Mouse (Mus musculus): Measurements from ENCODE around the gene Tm7sf2. TPM values are rescaled to one million over a fixed set of nuclear protein-coding genes. Genes with fewer than 3 reads are reported as not detected.

Gene Tm7sf2
- polyA plus RNA-seq (2014; fragmentation: Illumina TruSeq; extraction: RNeasy Lipid Tissue Mini Kit (QIAGEN cat#74804); ENCODE audit: low read depth, low replicate concordance), result 2.7 TPM

DNA sequence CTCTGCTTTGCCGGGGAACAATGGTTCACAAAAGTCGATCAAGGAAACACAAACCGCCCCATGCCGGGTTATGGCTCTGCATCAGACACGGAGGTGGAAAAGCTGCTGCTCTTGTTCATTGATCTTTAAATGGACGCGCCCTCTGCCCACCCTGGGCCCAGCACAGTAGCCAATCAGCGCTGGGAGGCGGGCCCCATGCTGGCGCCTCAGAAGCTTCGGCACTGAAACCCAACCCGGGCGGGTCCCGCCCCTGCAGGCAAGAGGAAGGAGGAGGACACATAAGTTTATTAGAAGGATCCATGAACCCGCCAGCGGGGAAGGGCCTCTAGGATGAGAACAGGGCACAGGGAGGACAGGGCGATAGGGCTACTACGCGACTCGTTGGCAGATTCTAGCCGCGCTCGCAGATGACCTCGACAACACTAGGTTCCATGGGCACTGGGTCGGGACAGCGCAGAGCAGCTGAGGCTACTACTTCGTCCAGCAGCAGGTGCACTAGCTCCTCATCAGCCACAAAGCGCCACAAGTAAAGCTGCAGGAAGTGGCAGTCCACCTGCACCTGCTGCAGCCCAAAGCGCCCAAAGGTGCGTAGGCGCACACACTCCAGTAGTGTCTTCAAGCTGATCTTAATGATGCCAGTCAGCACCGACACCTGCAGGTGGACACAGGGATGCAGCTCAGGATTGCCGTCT is at the start of gene Tm7sf2:
Gene Tm7sf2 (minus strand): TSS at position 650 of the 692 bp plus-strand sequence.

GRCm38 (mm10) chr19:6105586-6105985 is 37.4 kb upstream of the Tm7sf2 start, which contains the start of gene Naaladl1:
Gene Naaladl1 (plus strand): TSS chr19:6105782.

DNA sequence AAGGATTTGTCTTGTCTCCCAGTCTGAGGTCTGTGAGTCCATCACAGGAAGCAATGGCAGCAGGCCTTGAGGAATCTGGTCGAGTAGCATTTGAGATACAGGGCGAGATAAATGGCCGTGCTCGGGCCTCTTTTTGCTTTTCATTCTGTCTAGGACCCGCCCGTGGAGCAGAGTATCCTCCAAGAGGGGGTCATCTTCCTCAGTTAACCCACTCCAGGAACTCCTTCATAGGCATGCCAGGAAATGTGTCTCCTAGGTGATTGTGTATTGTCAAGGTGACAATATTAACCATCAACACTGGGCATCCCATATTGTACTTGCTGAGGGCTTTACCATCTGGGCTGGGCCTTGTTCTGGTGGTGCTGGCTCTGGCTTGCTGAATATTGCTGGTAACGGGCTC is 25.9 kb upstream of the Tm7sf2 start, which contains the start of gene AC131692.1:
Gene AC131692.1 (plus strand): TSS at position 301 of the 400 bp plus-strand sequence.

DNA sequence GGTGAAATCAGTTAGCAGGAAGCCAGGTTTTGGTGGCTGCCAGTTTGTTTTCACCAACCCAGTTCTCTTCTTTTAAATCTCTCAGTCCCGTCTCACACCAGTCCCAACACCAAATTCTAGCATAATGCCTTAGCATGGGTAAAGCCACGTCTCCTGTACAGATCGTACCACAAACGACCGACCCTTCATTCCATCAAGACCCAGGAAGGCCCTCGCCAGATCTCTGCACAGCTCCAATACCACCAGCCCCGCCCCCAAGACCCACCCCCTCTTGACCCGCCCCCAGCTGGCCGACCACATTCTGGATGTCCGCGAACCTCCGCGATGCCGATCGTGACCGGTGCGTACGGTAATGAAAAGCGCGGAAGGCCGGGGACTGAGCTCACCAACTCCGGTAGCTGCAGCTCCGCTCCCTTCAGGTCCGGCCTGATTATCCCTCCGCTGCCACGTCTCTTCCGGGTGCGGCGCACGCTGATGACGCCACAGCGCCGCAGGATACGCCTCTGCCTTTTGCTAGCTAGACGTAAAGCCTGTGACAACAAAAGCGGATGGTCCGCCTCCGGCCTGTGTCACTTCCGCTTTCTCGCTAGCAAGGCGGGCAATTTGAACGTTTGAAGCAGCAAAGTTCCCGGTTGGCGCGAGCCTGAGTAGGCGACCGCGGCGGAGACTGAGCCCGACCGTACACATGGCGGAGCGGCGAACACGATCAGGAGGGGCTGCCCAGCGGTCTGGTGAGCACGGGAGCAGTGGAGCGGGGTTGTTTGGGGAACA is 16.5 kb upstream of the Tm7sf2 start, which contains the start of the genes Zfpl1 and Cdca5:
Gene Zfpl1 (minus strand): TSS at position 479 of the 771 bp plus-strand sequence.
Gene Cdca5 (plus strand): TSS at position 506 of the 771 bp plus-strand sequence.

DNA sequence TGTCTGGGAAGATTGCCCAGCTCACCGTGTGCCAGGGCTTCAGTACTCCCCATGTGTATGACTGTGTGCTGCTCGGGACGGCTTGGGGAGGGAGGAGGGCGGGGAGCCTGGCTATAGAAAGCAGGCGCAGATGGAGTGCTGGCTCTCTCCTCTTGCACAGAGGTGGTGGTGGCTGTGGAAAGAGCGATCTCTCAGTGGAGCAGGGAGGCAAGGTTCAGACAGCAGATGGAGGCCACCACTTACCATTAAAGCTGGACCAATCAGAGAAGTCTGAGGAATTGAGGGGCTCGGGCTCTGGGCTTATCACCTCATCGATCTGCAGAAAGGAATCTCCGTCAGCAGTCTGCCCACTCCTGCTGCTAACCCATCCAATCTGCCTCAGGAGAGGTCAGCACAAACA is 14.0 kb upstream of the Tm7sf2 start, which contains the start of gene Gm28374:
Gene Gm28374 (minus strand): TSS at position 101 of the 400 bp plus-strand sequence.

GRCm38 (mm10) chr19:6079983-6080480 is 11.9 kb upstream of the Tm7sf2 start, which contains the start of gene Tmem262:
Gene Tmem262 (plus strand): TSS chr19:6080033.

DNA sequence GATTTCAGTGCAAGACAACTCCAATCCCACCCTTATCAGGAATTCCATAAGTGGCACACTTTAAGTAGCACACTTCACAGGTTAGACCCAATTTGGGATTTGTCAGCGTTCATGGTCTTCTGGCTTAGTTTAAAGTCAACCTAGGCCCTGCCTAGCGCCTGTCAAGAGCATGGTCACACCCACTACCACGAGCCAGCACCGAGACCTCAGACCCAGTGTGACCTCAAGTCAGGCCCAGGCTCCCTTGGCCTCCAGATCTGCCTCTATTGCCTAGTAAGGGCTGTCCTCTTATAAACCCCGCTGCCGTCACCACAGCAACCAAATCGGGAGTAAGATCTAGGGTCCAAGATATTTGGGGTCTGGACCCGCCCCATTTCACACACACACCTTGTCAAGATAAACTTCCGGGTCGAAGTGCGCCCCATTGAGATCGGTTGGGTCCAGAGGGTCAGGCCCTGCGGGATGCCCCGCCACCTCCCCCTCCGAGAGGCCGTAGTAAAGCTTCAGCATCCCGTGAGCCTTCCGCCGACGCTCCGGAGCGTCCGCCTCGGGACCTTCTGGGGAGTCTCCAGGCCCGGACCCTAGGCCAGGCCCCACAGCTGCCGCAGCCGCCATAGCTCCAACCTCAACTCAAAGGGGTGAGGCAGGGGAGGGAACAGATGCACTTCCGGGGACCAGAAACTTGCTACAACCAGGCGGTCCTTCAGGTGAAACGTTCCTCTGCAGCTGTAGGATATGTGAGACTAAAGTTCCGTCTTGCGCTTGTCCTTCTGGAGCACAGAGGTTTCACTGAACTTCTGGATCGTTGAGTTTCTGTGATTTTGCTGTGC is 8.6 kb upstream of the Tm7sf2 start, which contains the start of gene Vps51:
Gene Vps51 (minus strand): TSS at position 668 of the 830 bp plus-strand sequence.

GRCm38 (mm10) chr19:6061021-6061533 is 7.1 kb downstream of the Tm7sf2 start, which contains the start of gene Znhit2:
Gene Znhit2 (plus strand): TSS chr19:6061192.

DNA sequence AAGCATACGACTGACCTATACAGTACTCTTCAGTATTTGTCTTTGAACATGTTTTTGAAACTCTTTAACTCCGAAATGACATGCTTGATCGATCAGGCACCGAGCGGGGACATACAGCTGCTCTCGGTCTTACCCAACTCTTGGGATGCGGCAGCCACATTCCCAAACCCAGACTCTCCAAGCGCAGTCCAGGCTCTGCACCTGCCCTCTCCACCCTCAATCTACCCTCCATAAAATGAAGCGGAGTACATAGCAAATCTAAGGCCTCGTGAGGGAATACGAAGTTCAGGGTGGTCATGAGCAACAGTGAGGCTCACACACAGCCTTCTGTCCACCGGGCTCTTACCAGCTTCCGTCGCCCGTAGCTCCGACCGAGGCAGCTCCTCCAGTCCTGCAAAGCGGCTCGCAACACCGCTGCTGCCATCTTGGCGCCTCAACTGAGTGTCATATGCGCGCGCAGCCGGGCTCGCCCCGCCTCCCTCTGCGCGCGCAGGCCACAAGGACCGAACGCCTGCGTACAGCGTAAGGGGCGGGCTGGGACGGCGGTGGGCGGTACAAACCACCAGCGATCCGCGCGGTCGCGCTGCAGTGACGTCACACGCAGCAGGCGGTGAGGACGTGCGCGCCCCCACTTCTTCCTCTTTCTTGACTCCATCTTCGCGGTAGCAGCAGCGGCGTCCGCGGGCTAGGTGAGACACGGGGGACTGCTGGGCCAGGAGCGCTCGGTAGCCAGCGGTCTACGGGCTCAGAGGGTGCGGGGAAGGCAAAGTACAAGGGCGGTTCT is 10.7 kb downstream of the Tm7sf2 start, which contains the start of the genes Mrpl49 and Fau:
Gene Mrpl49 (minus strand): TSS at position 473 of the 784 bp plus-strand sequence.
Gene Fau (plus strand): TSS at position 532 of the 784 bp plus-strand sequence.

DNA sequence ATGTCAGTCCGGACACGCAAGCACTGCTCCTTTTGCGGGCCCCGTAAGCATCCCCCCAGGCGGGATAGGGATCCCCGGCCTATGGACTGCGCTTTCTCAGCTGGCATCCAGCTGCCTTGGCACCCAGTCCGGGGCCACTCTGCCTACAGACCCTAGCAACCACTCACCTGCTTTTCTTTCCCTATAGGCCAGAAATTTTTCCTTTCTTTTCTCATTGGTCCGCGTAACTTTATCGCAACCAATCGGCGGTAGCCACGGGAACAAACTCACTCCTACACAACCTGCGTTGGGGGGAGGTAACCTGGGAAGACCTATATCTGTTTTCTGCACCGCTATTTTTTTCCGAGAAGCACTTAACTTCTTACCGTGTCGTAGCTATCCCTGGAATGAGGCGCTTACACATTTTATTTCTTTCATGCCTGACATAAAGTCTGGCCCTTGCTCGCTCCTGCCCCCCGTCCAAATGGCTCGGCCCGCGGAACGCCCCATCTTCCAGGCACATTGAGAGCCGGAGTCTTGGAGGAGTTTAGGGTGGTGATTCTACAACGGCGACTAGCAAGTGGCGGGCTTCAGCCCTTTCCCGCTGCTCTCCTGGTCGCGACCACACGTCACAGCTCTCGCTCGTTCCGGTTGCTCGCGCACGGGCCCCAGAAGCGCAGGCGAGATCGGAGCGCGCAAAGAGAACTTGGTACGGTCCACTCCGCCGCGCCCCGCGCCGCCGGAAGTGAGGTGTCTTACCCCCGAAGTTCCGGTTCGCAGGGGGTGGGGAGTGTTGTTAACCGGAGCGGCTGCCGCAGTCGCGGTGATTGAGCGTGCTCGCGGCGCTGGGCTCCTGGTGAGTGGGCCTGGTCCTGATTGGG is 21.6 kb downstream of the Tm7sf2 start, which contains the start of gene Syvn1:
Gene Syvn1 (plus strand): TSS at position 283 of the 860 bp plus-strand sequence.

GRCm38 (mm10) chr19:6015511-6016315 is 52.5 kb downstream of the Tm7sf2 start, which contains the start of gene Capn1:
Gene Capn1 (minus strand): TSS chr19:6015897.

Other genes starting within 250 kb of the Tm7sf2 start
- gene Frmd8, start 193.1 kb downstream of the Tm7sf2 start, polyA plus RNA-seq (2014; fragmentation: Illumina TruSeq; extraction: RNeasy Lipid Tissue Mini Kit (QIAGEN cat#74804); ENCODE audit: low read depth, low replicate concordance), result 4.1 TPM
- 3.4 TPM for gene Slc25a45, start 190.6 kb downstream of the Tm7sf2 start, polyA plus RNA-seq (2014; fragmentation: Illumina TruSeq; extraction: RNeasy Lipid Tissue Mini Kit (QIAGEN cat#74804); ENCODE audit: low read depth, low replicate concordance)
- gene Tigd3, start 174.2 kb downstream of the Tm7sf2 start, polyA plus RNA-seq (2014; fragmentation: Illumina TruSeq; extraction: RNeasy Lipid Tissue Mini Kit (QIAGEN cat#74804); ENCODE audit: low read depth, low replicate concordance), result not detected
- gene Dpf2, start 155.4 kb downstream of the Tm7sf2 start, polyA plus RNA-seq (2014; fragmentation: Illumina TruSeq; extraction: RNeasy Lipid Tissue Mini Kit (QIAGEN cat#74804); ENCODE audit: low read depth, low replicate concordance), result 8.1 TPM
- 1.7 TPM for gene Cdc42ep2, start 143.6 kb downstream of the Tm7sf2 start, polyA plus RNA-seq (2014; fragmentation: Illumina TruSeq; extraction: RNeasy Lipid Tissue Mini Kit (QIAGEN cat#74804); ENCODE audit: low read depth, low replicate concordance)
- 3.7 TPM for gene Pola2, start 104.2 kb downstream of the Tm7sf2 start, polyA plus RNA-seq (2014; fragmentation: Illumina TruSeq; extraction: RNeasy Lipid Tissue Mini Kit (QIAGEN cat#74804); ENCODE audit: low read depth, low replicate concordance)
- gene Slc22a20, start 82.2 kb downstream of the Tm7sf2 start, polyA plus RNA-seq (2014; fragmentation: Illumina TruSeq; extraction: RNeasy Lipid Tissue Mini Kit (QIAGEN cat#74804); ENCODE audit: low read depth, low replicate concordance), result not detected
- 2.1 TPM for gene Capn1, start 52.5 kb downstream of the Tm7sf2 start, polyA plus RNA-seq (2014; fragmentation: Illumina TruSeq; extraction: RNeasy Lipid Tissue Mini Kit (QIAGEN cat#74804); ENCODE audit: low read depth, low replicate concordance)
- gene Syvn1, start 21.8 kb downstream of the Tm7sf2 start, polyA plus RNA-seq (2014; fragmentation: Illumina TruSeq; extraction: RNeasy Lipid Tissue Mini Kit (QIAGEN cat#74804); ENCODE audit: low read depth, low replicate concordance), result 0.82 TPM
- gene Mrpl49, start 10.6 kb downstream of the Tm7sf2 start, polyA plus RNA-seq (2014; fragmentation: Illumina TruSeq; extraction: RNeasy Lipid Tissue Mini Kit (QIAGEN cat#74804); ENCODE audit: low read depth, low replicate concordance), result 39.2 TPM
- gene Fau, start 10.5 kb downstream of the Tm7sf2 start, polyA plus RNA-seq (2014; fragmentation: Illumina TruSeq; extraction: RNeasy Lipid Tissue Mini Kit (QIAGEN cat#74804); ENCODE audit: low read depth, low replicate concordance), result 27.5 TPM
- not detected for gene Znhit2, start 7.2 kb downstream of the Tm7sf2 start, polyA plus RNA-seq (2014; fragmentation: Illumina TruSeq; extraction: RNeasy Lipid Tissue Mini Kit (QIAGEN cat#74804); ENCODE audit: low read depth, low replicate concordance)
- gene Vps51, start 8.9 kb upstream of the Tm7sf2 start, polyA plus RNA-seq (2014; fragmentation: Illumina TruSeq; extraction: RNeasy Lipid Tissue Mini Kit (QIAGEN cat#74804); ENCODE audit: low read depth, low replicate concordance), result 7.1 TPM
- not detected for gene Tmem262, start 11.7 kb upstream of the Tm7sf2 start, polyA plus RNA-seq (2014; fragmentation: Illumina TruSeq; extraction: RNeasy Lipid Tissue Mini Kit (QIAGEN cat#74804); ENCODE audit: low read depth, low replicate concordance)
- gene Gm28374, start 13.9 kb upstream of the Tm7sf2 start, polyA plus RNA-seq (2014; fragmentation: Illumina TruSeq; extraction: RNeasy Lipid Tissue Mini Kit (QIAGEN cat#74804); ENCODE audit: low read depth, low replicate concordance), result not detected
- 1.5 TPM for gene Zfpl1, start 16.6 kb upstream of the Tm7sf2 start, polyA plus RNA-seq (2014; fragmentation: Illumina TruSeq; extraction: RNeasy Lipid Tissue Mini Kit (QIAGEN cat#74804); ENCODE audit: low read depth, low replicate concordance)
- 1.2 TPM for gene Cdca5, start 16.6 kb upstream of the Tm7sf2 start, polyA plus RNA-seq (2014; fragmentation: Illumina TruSeq; extraction: RNeasy Lipid Tissue Mini Kit (QIAGEN cat#74804); ENCODE audit: low read depth, low replicate concordance)
- gene AC131692.1, start 26.0 kb upstream of the Tm7sf2 start, polyA plus RNA-seq (2014; fragmentation: Illumina TruSeq; extraction: RNeasy Lipid Tissue Mini Kit (QIAGEN cat#74804); ENCODE audit: low read depth, low replicate concordance), result not detected
- not detected for gene Naaladl1, start 37.4 kb upstream of the Tm7sf2 start, polyA plus RNA-seq (2014; fragmentation: Illumina TruSeq; extraction: RNeasy Lipid Tissue Mini Kit (QIAGEN cat#74804); ENCODE audit: low read depth, low replicate concordance)
- 0.70 TPM for gene Sac3d1, start 50.3 kb upstream of the Tm7sf2 start, polyA plus RNA-seq (2014; fragmentation: Illumina TruSeq; extraction: RNeasy Lipid Tissue Mini Kit (QIAGEN cat#74804); ENCODE audit: low read depth, low replicate concordance)
- 4.0 TPM for gene Snx15, start 59.9 kb upstream of the Tm7sf2 start, polyA plus RNA-seq (2014; fragmentation: Illumina TruSeq; extraction: RNeasy Lipid Tissue Mini Kit (QIAGEN cat#74804); ENCODE audit: low read depth, low replicate concordance)
- not detected for gene Batf2, start 72.6 kb upstream of the Tm7sf2 start, polyA plus RNA-seq (2014; fragmentation: Illumina TruSeq; extraction: RNeasy Lipid Tissue Mini Kit (QIAGEN cat#74804); ENCODE audit: low read depth, low replicate concordance)
- gene Arl2, start 73.2 kb upstream of the Tm7sf2 start, polyA plus RNA-seq (2014; fragmentation: Illumina TruSeq; extraction: RNeasy Lipid Tissue Mini Kit (QIAGEN cat#74804); ENCODE audit: low read depth, low replicate concordance), result 2.3 TPM
- not detected for gene Majin, start 116.0 kb upstream of the Tm7sf2 start, polyA plus RNA-seq (2014; fragmentation: Illumina TruSeq; extraction: RNeasy Lipid Tissue Mini Kit (QIAGEN cat#74804); ENCODE audit: low read depth, low replicate concordance)
- not detected for gene Gpha2, start 158.0 kb upstream of the Tm7sf2 start, polyA plus RNA-seq (2014; fragmentation: Illumina TruSeq; extraction: RNeasy Lipid Tissue Mini Kit (QIAGEN cat#74804); ENCODE audit: low read depth, low replicate concordance)
- 3.4 TPM for gene Ppp2r5b, start 167.5 kb upstream of the Tm7sf2 start, polyA plus RNA-seq (2014; fragmentation: Illumina TruSeq; extraction: RNeasy Lipid Tissue Mini Kit (QIAGEN cat#74804); ENCODE audit: low read depth, low replicate concordance)
- not detected for gene Atg2a, start 173.3 kb upstream of the Tm7sf2 start, polyA plus RNA-seq (2014; fragmentation: Illumina TruSeq; extraction: RNeasy Lipid Tissue Mini Kit (QIAGEN cat#74804); ENCODE audit: low read depth, low replicate concordance)
- gene Ehd1, start 208.4 kb upstream of the Tm7sf2 start, polyA plus RNA-seq (2014; fragmentation: Illumina TruSeq; extraction: RNeasy Lipid Tissue Mini Kit (QIAGEN cat#74804); ENCODE audit: low read depth, low replicate concordance), result 14.9 TPM
- 2.4 TPM for gene Cdc42bpg, start 238.1 kb upstream of the Tm7sf2 start, polyA plus RNA-seq (2014; fragmentation: Illumina TruSeq; extraction: RNeasy Lipid Tissue Mini Kit (QIAGEN cat#74804); ENCODE audit: low read depth, low replicate concordance)